Mouse (Mus musculus) layer of hippocampus, postnatal 10 days (tissue): Measurements from ENCODE around the gene Rnf150. TPM values are rescaled to one million over a fixed set of nuclear protein-coding genes. Genes with fewer than 3 reads are reported as not detected.
"Not testable (repeated sequence)": the region's sequence is repeated elsewhere in the genome, so short reads cannot be mapped to it uniquely, and the experiment has no call there.

Experiments used
- DNase-seq, 2 experiments: peaks; one replicate each; pipeline ENCODE4 v3.0.0; 2021; ENCODE audit warnings: low spot score in 2 of 2
- total RNA-seq, 2 experiments: library from RNA; stranded (reverse); gene quantifications; 2 replicates each; pipeline ENCODE4 v1.2.3; 2021

The Rnf150 gene
- total RNA-seq, 2 experiments from 2014 or later, result 31.4 to 35.1 TPM

DNA sequence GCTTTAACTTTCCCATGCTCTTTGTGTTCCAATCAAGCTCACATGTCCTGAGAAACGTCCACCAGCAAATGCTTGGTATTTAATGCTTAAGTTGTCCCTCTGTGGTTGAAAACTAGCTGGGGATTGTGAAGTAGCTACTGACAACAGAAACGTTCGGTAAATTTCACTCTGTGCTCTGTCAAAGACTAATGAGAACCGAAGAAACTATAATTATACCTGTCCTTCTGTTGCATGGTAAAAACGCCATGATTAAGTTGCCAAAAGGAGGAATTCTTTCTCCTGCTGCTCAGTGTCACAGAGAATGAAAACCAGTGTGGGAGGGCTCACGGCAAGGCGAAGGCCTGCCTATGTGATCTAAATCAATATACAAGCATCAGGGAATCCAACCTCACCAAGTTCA is 204.8 kb downstream of the Rnf150 start:
- peak in 1 of 2 experiments; percentile 7 for DNase-seq

DNA sequence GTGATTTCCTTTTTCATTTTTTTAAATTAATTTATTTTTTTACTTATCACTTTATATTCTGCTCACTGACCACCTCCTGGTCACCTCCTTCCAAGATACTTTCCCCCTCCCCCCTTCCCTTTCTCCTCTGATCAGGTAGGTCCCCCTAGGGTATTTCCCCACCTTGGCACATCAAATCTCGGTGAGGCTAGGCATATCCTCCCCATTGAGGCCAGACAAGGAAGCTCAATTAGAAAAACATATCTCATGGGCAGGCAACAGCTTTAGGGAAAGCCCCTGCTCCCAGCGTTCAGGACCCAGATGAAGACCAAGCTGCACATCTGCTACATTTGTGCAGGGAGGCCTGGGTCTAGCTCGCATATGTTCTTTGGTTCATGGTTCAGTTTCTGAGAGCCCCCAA is 211.1 kb downstream of the Rnf150 start:
- no peak for DNase-seq

GRCm38 (mm10) chr8:83076621-83077020 is 213.5 kb downstream of the Rnf150 start:
- no peak for DNase-seq

DNA sequence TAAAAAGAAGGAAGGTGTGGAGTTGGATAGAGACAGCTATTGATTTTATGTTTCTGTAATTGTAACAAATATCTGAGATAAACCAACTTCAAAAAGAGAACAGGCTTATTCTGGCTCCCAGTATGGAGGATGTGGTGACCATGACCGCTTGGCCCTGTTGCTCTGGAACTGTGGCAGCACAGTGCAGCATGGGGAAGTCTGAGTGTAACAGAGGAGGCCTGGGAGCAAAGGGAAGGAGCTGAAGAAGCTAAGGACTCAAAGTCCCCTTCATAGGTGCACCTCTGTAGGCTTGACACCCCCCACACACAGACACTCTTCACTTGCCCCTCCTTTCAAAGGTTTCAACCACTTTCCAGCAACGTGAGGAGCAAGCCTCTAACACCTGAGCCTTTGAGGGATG is 214.2 kb downstream of the Rnf150 start:
- DNase-seq, result peak in 1 of 2 experiments; percentile 7

GRCm38 (mm10) chr8:83078701-83079533 is 215.8 kb downstream of the Rnf150 start:
- peak in 1 of 2 experiments; percentile 9 for DNase-seq

DNA sequence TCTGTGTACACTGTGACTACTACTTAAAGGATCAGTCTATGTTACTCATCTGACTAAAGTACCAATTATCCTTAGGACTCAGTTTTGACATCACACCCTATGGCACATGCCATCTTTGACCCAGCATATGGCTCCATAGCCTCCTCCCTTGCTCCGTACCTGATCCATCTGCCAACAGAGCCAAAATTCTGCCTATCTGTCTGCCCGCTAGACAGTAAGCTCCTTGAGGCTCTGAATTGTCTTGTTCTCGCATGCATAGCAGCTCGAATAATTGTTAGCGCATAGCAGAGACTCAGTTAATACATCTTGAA is 216.3 kb downstream of the Rnf150 start:
- peak in 1 of 2 experiments; percentile 5 for DNase-seq

- DNase-seq, result peak in 1 of 2 experiments; percentile 8
These were observed 218.1 kb downstream of the Rnf150 start for GRCm38 (mm10) chr8:83081266-83081665.

GRCm38 (mm10) chr8:83081806-83082205 is 218.7 kb downstream of the Rnf150 start:
- DNase-seq, result not testable (repeated sequence)

DNA sequence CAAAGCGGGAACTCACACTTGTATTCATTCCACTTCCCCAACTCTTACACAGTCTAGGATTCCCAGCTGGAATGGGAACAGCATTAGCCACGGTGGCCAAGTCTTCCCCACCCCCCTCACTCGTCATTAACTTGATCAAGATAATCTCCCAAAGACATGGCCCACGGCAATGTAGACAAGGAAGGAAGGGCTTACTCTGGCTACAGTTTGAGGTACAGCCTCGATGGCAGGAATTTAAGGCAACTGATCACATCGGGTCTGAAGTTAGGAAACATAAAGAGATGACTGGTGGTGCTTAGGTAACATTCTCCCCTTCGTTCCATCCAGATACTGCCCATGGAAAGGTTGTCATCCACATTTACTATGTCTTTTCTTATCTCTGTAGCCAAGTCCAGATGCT is 219.1 kb downstream of the Rnf150 start:
- DNase-seq, result no peak

DNA sequence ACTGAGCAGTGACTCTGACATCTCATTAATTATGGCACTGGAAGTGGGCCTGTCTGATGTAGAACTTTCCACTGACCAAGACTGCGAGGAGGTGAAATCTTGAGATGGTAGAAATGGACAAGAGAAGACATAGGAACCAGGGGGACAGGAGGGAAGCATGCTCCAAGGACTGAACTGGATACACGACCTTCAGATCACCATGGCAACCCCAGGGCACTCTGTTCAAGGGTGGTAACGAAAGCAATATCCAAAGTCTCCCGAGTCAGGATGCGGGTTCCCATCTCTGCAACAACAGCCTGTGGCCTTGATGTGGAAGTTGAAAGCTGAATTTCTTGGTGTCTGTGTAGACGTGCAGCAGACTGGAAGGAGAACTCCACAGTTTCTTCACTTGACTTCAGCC is 220.3 kb downstream of the Rnf150 start:
- peak in 1 of 2 experiments; percentile 8 for DNase-seq

DNA sequence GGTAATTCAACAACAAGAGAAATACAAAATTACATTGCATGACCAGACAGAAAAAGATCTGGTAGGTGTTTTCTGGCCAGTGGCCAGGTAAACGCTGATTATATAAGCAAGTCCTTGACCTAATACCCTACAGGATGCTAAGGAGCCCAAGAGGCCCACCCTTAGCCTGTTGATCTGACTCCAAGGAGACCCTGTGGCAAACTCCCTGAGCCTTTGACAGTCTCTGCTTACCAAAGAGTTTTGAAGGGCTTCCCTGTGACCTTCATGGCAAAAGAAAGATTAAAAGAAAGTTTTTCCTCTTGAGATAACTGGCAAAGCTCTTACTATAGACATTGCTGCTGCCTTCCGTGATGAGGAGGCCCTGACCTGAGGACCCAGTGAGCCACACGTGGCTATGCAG is 222.4 kb downstream of the Rnf150 start:
- no peak for DNase-seq

DNA sequence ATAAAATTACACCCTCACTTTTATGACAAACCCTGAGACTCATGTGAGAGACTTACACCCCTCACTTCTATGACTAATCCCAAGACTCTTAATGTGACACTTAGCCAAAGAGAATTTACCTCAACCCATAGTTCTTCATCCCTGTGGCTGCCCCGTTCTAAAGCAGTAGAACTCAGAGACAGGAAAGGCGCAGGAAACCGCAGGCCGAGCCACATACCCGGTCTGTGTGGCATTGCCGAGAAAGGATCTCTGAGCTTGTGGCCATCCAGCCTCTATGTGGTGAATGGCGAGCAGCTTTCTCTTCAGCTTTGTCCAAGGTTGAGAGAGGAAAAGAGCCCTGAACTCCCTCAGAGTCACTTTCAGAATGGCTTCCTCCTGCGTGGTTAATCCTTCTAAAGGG is 223.5 kb downstream of the Rnf150 start:
- no peak for DNase-seq

GRCm38 (mm10) chr8:83087604-83088003 is 224.4 kb downstream of the Rnf150 start:
- DNase-seq, result no peak

DNA sequence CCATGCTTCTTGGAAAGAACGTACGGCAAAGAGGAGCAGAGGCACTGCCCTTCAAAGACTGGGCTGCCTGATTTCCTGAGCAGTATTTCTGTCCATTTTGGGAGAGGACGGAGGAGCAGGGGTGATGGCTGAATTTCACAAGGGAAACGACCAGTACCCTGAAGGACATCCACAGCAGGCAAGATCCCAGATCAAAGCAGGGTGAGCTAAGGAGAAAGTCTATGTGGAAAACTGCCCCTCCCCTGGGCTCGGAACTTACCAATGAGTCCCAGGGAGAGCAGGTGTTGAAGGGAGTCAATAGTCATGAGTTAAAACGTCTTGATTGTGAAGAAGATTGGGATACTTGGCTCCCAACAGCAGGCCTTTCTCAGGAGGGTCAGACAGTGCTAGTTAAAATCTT is 225.0 kb downstream of the Rnf150 start:
- no peak for DNase-seq

DNA sequence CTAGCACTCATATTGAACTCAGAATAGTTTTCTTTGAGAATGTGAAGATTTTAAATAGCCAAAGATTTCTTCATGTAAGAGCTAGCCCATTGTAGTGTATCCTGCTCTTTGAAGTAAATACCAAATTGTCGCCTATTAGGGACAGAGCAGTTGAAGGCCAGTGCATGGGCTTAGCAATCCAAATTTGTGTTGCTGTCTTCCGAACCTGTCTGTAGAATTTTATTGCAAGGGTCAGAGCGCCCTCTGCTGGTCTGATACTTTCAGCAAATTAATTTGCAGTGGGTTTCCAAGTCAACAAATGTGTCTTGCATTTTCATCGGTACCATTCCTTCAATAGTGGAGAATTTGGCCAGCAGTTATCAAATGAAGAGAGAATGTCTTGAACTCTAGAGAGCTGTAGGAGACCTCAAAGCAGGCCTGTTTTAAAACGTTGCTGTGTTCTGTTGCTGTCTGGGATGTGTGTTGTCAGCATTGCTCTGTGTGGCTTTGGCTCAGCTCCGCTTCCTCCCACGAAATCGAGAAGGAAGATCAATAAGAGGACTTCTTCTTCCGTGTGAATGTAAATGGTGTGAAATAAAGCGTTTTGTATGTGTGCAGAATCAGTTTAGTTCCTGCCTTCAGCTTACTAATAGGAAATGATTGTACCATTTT is 226.3 kb downstream of the Rnf150 start:
- DNase-seq, result peak; percentile 93

GRCm38 (mm10) chr8:83090446-83090845 is 227.3 kb downstream of the Rnf150 start:
- no peak for DNase-seq

DNA sequence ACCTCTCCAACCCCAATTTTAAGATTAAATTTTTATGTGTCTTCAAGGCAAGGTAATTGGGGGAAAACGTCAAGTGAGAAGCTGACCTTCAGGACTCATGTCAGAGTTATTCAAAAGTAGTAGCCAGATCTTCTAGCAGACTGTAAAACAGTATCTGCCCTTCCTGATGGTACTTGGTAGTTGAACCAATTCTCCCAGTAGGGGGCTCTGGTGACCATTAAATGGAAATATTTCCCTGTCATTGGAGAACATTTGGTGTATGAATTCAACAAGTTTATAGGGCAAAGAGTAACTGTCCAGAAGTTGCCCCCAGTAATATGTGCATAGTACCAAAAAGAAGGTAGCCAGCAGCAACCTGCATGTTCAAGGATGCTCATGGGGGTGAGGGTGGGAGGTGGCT is 236.9 kb downstream of the Rnf150 start:
- DNase-seq, result peak; percentile 46 to 52

- no peak for DNase-seq
These were observed 239.9 kb downstream of the Rnf150 start for GRCm38 (mm10) chr8:83102957-83103510.

DNA sequence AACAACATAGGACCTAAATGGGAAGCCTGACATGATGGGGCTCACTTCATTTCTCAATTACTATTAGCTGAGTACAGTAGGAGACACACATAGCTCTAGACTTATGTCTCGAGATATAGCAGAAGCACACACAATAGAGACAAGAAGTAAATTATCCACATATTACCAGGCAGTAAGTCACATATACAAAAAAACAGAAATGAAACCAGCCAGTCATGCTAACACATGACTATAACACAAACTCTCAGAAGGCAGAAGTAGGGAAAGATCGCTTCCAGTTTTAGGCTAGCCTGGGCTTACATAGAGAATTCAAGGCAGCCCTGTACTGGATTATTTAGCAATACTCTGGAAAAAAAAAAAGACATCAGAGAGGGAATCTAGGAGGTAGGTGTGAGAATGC is 240.8 kb downstream of the Rnf150 start:
- no peak for DNase-seq

DNA sequence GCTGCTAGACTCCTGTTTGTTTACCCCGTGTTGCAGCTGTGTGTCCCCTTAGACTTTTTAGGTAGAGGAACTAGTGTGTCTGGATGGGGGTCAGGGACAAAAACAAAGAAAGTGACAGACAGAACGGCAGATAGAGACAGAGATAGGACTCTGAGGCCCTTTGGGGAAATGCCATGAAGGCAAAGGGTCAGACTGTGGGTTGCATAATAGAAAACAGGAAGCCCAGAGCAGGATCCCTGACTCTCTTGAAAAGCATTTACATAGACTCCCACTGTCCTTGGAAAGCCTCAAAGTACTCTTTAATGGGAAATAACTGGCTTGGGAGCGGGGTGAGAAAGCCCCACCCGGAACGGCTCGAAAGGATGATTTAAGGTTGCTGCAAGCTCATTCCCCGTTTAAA is 246.6 kb downstream of the Rnf150 start:
- DNase-seq, result no peak

GRCm38 (mm10) chr8:83110177-83110576 is 247.0 kb downstream of the Rnf150 start:
- no peak for DNase-seq

- DNase-seq, result no peak
These were observed 271.9 kb downstream of the Rnf150 start for GRCm38 (mm10) chr8:83135086-83135485.
